Mouse (Mus musculus) embryo, embryonic 10.5 days (tissue): ENCODE results near the gene Rara.
A peak's percentile ranks its signal among the peaks of the same experiment; 100 is the strongest.
"Not testable (repeated sequence)": the region's sequence is repeated elsewhere in the genome, so short reads cannot be mapped to it uniquely, and the experiment has no call there.

Experiments used
- DNase-seq: peaks from one replicate; pipeline ENCODE4 v3.0.0-alpha.2; 2015; ENCODE audit warnings: low spot score

The Rara gene

GRCm38 (mm10) chr11:98927438-98928076 is at the start of gene Rara:
Gene Rara (plus strand): TSS chr11:98927818.
- DNase-seq = peak; percentile 75

- DNase-seq = no peak
Observed at GRCm38 (mm10) chr11:98887703-98888102, 39.9 kb upstream of the Rara start.

GRCm38 (mm10) chr11:98889077-98889476 is 38.5 kb upstream of the Rara start:
- no peak for DNase-seq

GRCm38 (mm10) chr11:98889977-98890376 is 37.6 kb upstream of the Rara start:
- no peak for DNase-seq

GRCm38 (mm10) chr11:98892426-98892825 is 35.2 kb upstream of the Rara start:
- no peak for DNase-seq

GRCm38 (mm10) chr11:98900529-98901125 is 27.0 kb upstream of the Rara start:
- no peak for DNase-seq

GRCm38 (mm10) chr11:98902621-98903245 is 24.9 kb upstream of the Rara start:
- DNase-seq = peak; percentile 80

- DNase-seq = no peak
Observed at GRCm38 (mm10) chr11:98904577-98904976, 23.0 kb upstream of the Rara start.

GRCm38 (mm10) chr11:98905033-98905432 is 22.6 kb upstream of the Rara start:
- no peak for DNase-seq

GRCm38 (mm10) chr11:98905583-98905982 is 22.0 kb upstream of the Rara start:
- no peak for DNase-seq

- DNase-seq = no peak
Observed at GRCm38 (mm10) chr11:98907063-98907436, 20.6 kb upstream of the Rara start.

- DNase-seq = peak; percentile 99
Observed at GRCm38 (mm10) chr11:98907437-98908173, 20.0 kb upstream of the Rara start, which contains the start of gene Cdc6. Gene Cdc6 (plus strand): TSS chr11:98907801.

GRCm38 (mm10) chr11:98909654-98910053 is 18.0 kb upstream of the Rara start:
- DNase-seq = peak; percentile 78

GRCm38 (mm10) chr11:98910415-98910814 is 17.2 kb upstream of the Rara start:
- no peak for DNase-seq

GRCm38 (mm10) chr11:98911498-98911897 is 16.1 kb upstream of the Rara start:
- DNase-seq = no peak

- DNase-seq = no peak
Observed at GRCm38 (mm10) chr11:98914196-98914595, 13.4 kb upstream of the Rara start.

GRCm38 (mm10) chr11:98916376-98916775 is 11.2 kb upstream of the Rara start:
- not testable (repeated sequence) for DNase-seq

GRCm38 (mm10) chr11:98917428-98918005 is 10.1 kb upstream of the Rara start:
- no peak for DNase-seq

- DNase-seq = no peak
Observed at GRCm38 (mm10) chr11:98918231-98918630, 9.4 kb upstream of the Rara start.

- DNase-seq = no peak
Observed at GRCm38 (mm10) chr11:98919009-98919408, 8.6 kb upstream of the Rara start.

GRCm38 (mm10) chr11:98921813-98922212 is 5.8 kb upstream of the Rara start:
- peak; percentile 81 for DNase-seq

GRCm38 (mm10) chr11:98922307-98922706 is 5.3 kb upstream of the Rara start:
- peak; percentile 83 for DNase-seq
